Mouse (Mus musculus) megakaryocyte, embryonic 14.5 days (primary cell): ENCODE measurements around the gene Ltbp1.

Experiments
- FLI1 ChIP-seq: IDR thresholded peaks from 2 replicates; pipeline ENCODE4 v1.6.1; 2012; ENCODE audit warnings: low read length, inconsistent platforms, mixed read lengths
- GATA1 ChIP-seq: IDR thresholded peaks from 3 replicates; pipeline ENCODE4 v1.6.1; 2012; ENCODE audit warnings: mixed read lengths, low read length, inconsistent platforms, borderline replicate concordance

- TF ChIP-seq FLI1 = no peak
- no peak for TF ChIP-seq GATA1
These were observed 384.8 kb downstream of the Ltbp1 start for GRCm38 (mm10) chr17:75390142-75390541.
